Mouse (Mus musculus) myocyte (in vitro differentiated cells): ENCODE data around the gene Fam178b. TPM values are rescaled to one million over a fixed set of nuclear protein-coding genes. Genes with fewer than 3 reads are reported as not detected.

ENCODE experiments used
- H3K27me3 ChIP-seq: one replicate; pipeline ENCODE4 v1.6.1; 2011; ENCODE audit not compliant: control insufficient read depth, insufficient read depth, insufficient read length
- H3K36me3 ChIP-seq: one replicate; pipeline ENCODE4 v1.6.1; 2011; ENCODE audit not compliant: control insufficient read depth, insufficient read depth
- H3K4me2 ChIP-seq: one replicate; pipeline ENCODE4 v1.6.1; 2011; ENCODE audit warnings: low read depth, control low read depth
- H3K4me3 ChIP-seq: one replicate; pipeline ENCODE4 v1.5.1; 2011; ENCODE audit warnings: mild to moderate bottlenecking, control low read depth, moderate library complexity
- H3K79me2 ChIP-seq: one replicate; pipeline ENCODE4 v1.6.1; 2011; ENCODE audit not compliant: control insufficient read depth, insufficient read depth
- H3ac ChIP-seq: one replicate; pipeline ENCODE4 v1.6.1; 2011; ENCODE audit not compliant: control insufficient read depth, insufficient read length
- CEBPB ChIP-seq: IDR thresholded peaks from 2 replicates; pipeline ENCODE4 v1.6.1; 2011; ENCODE audit warnings: mild to moderate bottlenecking, moderate library complexity; ENCODE audit not compliant: poor library complexity, insufficient read depth, severe bottlenecking
- E2F4 ChIP-seq: IDR thresholded peaks from one replicate; pipeline ENCODE4 v1.6.1; 2011; ENCODE audit warnings: mild to moderate bottlenecking, control low read depth, moderate library complexity; ENCODE audit not compliant: insufficient read depth
- MAX ChIP-seq: IDR thresholded peaks from one replicate; pipeline ENCODE4 v1.6.1; 2011; ENCODE audit warnings: low read depth, mild to moderate bottlenecking, control low read depth
- MYOD1 ChIP-seq, 3 experiments: IDR thresholded peaks; one replicate each; pipeline ENCODE4 v1.6.1; 2011; ENCODE audit warnings: control low read depth in 2 of 3, low read depth in 2 of 3, mild to moderate bottlenecking in 2 of 3, moderate library complexity in 1 of 3; ENCODE audit not compliant: insufficient read length in 2 of 3, control insufficient read depth in 1 of 3
- MYOG ChIP-seq, 3 experiments: IDR thresholded peaks; one replicate each; pipeline ENCODE4 v1.6.1; 2011; ENCODE audit warnings: control low read depth in 2 of 3, low read depth in 2 of 3, mild to moderate bottlenecking in 2 of 3; ENCODE audit not compliant: insufficient read length in 2 of 3, control insufficient read depth in 1 of 3, insufficient read depth in 1 of 3
- POLR2A ChIP-seq: IDR thresholded peaks from one replicate; pipeline ENCODE4 v1.6.1; 2011; ENCODE audit warnings: low read depth, mild to moderate bottlenecking, control low read depth, moderate library complexity; ENCODE audit not compliant: insufficient read length
- POLR2AphosphoS2 ChIP-seq: IDR thresholded peaks from one replicate; pipeline ENCODE4 v1.6.1; 2011; ENCODE audit warnings: low read depth, control low read depth; ENCODE audit not compliant: insufficient read length
- REST ChIP-seq: IDR thresholded peaks from one replicate; pipeline ENCODE4 v1.6.1; 2011; ENCODE audit warnings: mild to moderate bottlenecking, control low read depth, moderate library complexity; ENCODE audit not compliant: insufficient read depth, insufficient read length
- SRF ChIP-seq: IDR thresholded peaks from one replicate; pipeline ENCODE4 v1.6.1; 2011; ENCODE audit warnings: low read depth; ENCODE audit not compliant: control insufficient read depth, insufficient read length
- TCF12 ChIP-seq: IDR thresholded peaks from one replicate; pipeline ENCODE4 v1.6.1; 2011; ENCODE audit warnings: mild to moderate bottlenecking, control low read depth; ENCODE audit not compliant: poor library complexity, insufficient read depth, severe bottlenecking
- TCF3 ChIP-seq: IDR thresholded peaks from one replicate; pipeline ENCODE4 v1.6.1; 2011; ENCODE audit warnings: low read depth, control low read depth; ENCODE audit not compliant: insufficient read length
- USF1 ChIP-seq: IDR thresholded peaks from one replicate; pipeline ENCODE4 v1.6.1; 2011; ENCODE audit warnings: low read depth, mild to moderate bottlenecking, control low read depth, moderate library complexity
- polyA plus RNA-seq: library from polyadenylated mRNA; unstranded; fragments of >200 nt; fragmentation: generic; extraction: Trizol; gene quantifications from one replicate; pipeline ENCODE4 v1.2.1, GENCODE M21; 2012; ENCODE audit warnings: missing spikeins

Gene Fam178b
- polyA plus RNA-seq, 1 experiment, result 1.5 TPM

DNA sequence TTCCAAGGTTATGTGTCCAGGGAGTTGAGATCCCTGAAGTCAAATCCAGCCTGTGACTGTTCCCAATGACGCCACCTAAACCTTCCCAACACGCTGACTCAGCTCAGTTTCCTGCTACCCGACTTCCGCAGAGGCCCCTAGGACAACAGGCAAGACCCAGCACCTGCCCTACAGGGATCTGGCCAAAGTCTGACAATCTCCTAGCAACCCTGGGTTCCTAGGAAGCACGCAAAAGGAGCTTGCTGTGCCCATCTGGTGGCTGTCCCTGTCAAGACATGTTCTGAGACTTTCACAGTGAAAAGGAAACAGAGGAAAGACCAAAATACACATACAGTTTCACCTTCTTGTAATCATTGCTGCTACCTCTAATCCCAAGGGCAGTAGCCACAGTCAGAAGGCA is 35.4 kb downstream of the Fam178b start:
- no peak for TF ChIP-seq SRF
- no peak for TF ChIP-seq CEBPB
- no peak for TF ChIP-seq REST
- TF ChIP-seq MYOD1 (IDR thresholded peaks at IDR 0.05; ENCODE audit: control insufficient read depth in 1 of 3, insufficient read length in 2 of 3, low read depth in 2 of 3), result peak in 2 of 3 experiments; percentile 47 to 71
- peak in 1 of 3 experiments; percentile 42 for TF ChIP-seq MYOG (IDR thresholded peaks at IDR 0.05; ENCODE audit: control insufficient read depth in 1 of 3, insufficient read depth in 1 of 3, insufficient read length in 2 of 3, low read depth in 2 of 3)
- TF ChIP-seq POLR2AphosphoS2, result no peak
- TF ChIP-seq TCF3, result no peak
- TF ChIP-seq TCF12, result no peak
- TF ChIP-seq USF1, result no peak
- TF ChIP-seq MAX, result no peak
- Histone ChIP-seq H3K4me2 (no peak overlapping the region), H3K4me3 (no peak overlapping the region), H3K27me3 (no peaks in the 10 kb centered on the region), H3K36me3 (no peaks in the 10 kb centered on the region), H3ac (no peak overlapping the region), H3K79me2 (no peaks in the 10 kb centered on the region)

DNA sequence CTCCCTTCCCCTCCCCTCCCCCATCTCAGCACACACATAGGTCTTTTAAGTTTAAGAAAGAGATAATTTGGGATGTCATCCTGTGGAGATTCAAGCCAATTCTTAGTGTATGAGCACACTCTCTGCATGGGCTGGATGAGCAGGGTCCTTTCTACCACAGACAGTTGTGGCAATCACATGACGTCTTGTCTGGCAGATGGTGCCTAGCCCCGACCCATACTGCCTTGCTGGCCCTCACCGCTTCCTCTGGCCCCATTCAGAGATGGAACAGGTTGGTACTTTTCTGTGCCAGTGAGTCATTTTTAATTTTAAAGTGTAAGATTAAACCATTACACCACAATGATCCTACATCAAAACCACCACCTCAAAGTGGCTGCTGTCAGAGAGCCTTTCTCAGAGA is 36.7 kb downstream of the Fam178b start:
- no peaks in the 10 kb centered on the region for H3K79me2 ChIP-seq
- H3K27me3 ChIP-seq, result no peaks in the 10 kb centered on the region
- H3K4me3 ChIP-seq, result no peak overlapping the region
- no peak overlapping the region for H3ac ChIP-seq
- H3K36me3 ChIP-seq, result no peaks in the 10 kb centered on the region
- H3K4me2 ChIP-seq, result peak overlapping the region; percentile 15
- TF ChIP-seq CEBPB (no peak), TCF3 (no peak), SRF (no peak), REST (no peak), MYOG (IDR thresholded peaks at IDR 0.05; ENCODE audit: control insufficient read depth in 1 of 3, insufficient read depth in 1 of 3, insufficient read length in 2 of 3, low read depth in 2 of 3) (peak in 2 of 3 experiments; percentile 8 to 59), MYOD1 (IDR thresholded peaks at IDR 0.05; ENCODE audit: control insufficient read depth in 1 of 3, insufficient read length in 2 of 3, low read depth in 2 of 3) (peak in 2 of 3 experiments; percentile 51 to 83)

DNA sequence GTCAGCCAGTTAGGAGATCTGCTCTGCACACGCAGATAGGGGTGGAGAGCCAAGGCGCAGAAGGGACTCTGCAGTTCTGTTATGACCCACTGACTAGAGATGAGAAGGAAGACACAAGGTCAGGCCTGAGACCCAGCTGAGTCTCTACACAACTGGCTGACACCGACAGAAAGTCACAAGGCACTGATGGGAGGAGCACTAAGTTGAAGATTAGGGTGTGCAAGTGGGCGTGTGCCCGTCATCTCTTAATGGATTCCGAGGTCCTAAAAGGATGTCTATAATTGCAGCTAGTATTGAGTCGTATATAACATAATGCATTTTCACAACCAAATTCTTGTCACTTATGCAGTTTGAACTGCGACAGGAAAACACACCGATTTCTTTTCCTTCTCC is 38.4 kb downstream of the Fam178b start:
- Histone ChIP-seq H3K27me3 (no peaks in the 10 kb centered on the region), H3K36me3 (no peaks in the 10 kb centered on the region), H3K4me2 (no peak overlapping the region), H3K4me3 (no peak overlapping the region), H3K79me2 (no peaks in the 10 kb centered on the region), H3ac (no peak overlapping the region)
- no peak for TF ChIP-seq USF1
- TF ChIP-seq MYOG (IDR thresholded peaks at IDR 0.05; ENCODE audit: control insufficient read depth in 1 of 3, insufficient read depth in 1 of 3, insufficient read length in 2 of 3, low read depth in 2 of 3), result no peak
- TF ChIP-seq REST, result no peak
- TF ChIP-seq SRF, result no peak
- TF ChIP-seq MAX, result no peak
- TF ChIP-seq CEBPB, result no peak
- TF ChIP-seq TCF12, result no peak
- no peak for TF ChIP-seq MYOD1 (IDR thresholded peaks at IDR 0.05; ENCODE audit: control insufficient read depth in 1 of 3, insufficient read length in 2 of 3, low read depth in 2 of 3)
- TF ChIP-seq E2F4, result no peak
- no peak for TF ChIP-seq POLR2A

GRCm38 (mm10) chr1:36643957-36644614 is 38.9 kb downstream of the Fam178b start:
- H3K79me2 ChIP-seq, result no peaks in the 10 kb centered on the region
- no peaks in the 10 kb centered on the region for H3K27me3 ChIP-seq
- TF ChIP-seq SRF, result no peak
- TF ChIP-seq CEBPB, result no peak
- no peak for TF ChIP-seq MYOG (IDR thresholded peaks at IDR 0.05; ENCODE audit: control insufficient read depth in 1 of 3, insufficient read depth in 1 of 3, insufficient read length in 2 of 3, low read depth in 2 of 3)
- no peak for TF ChIP-seq REST
- no peak for TF ChIP-seq POLR2AphosphoS2
- no peak for TF ChIP-seq TCF3
- no peak for TF ChIP-seq USF1
- TF ChIP-seq E2F4, result no peak
- TF ChIP-seq TCF12, result no peak
- no peak for TF ChIP-seq MYOD1 (IDR thresholded peaks at IDR 0.05; ENCODE audit: control insufficient read depth in 1 of 3, insufficient read length in 2 of 3, low read depth in 2 of 3)
- no peak for TF ChIP-seq MAX
- no peak for TF ChIP-seq POLR2A
- no peak overlapping the region for H3ac ChIP-seq
- no peak overlapping the region for H3K4me2 ChIP-seq
- H3K4me3 ChIP-seq, result no peak overlapping the region
- no peaks in the 10 kb centered on the region for H3K36me3 ChIP-seq

DNA sequence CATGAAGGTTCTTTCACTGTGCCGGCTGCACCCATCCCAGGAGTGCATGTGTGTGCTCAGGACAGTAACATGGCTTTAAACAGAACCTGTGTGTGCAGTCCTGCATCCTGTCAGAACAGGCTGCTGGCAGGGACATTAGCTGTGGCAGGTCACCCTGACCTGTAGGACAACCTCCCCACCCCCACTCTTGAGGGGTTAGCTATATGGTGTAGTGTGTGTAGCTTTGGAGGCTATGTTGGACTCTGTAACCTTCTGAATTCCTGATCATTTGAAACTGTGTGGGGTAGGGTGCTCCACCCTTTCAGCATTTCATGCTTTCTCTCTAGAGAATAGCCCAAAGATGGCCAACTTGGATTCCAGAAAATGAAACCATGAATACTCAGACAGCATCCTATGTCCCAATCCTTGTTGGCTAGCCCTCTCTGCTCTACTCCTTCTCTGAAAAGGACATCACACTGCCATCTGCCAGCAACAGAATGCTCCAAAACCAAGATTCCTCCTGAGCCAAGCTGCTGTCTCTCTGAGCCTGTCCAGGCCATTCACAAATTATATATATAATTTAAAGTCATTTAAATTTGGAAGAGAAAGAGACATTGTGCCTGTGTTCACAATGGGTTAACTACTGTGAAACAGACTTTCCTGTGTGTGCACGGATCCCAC is 47.0 kb downstream of the Fam178b start:
- TF ChIP-seq MYOG (IDR thresholded peaks at IDR 0.05; ENCODE audit: control insufficient read depth in 1 of 3, insufficient read depth in 1 of 3, insufficient read length in 2 of 3, low read depth in 2 of 3) (no peak), POLR2A (no peak), USF1 (no peak), CEBPB (no peak), E2F4 (no peak), TCF12 (no peak), REST (no peak)
- no peak overlapping the region for H3K4me3 ChIP-seq
- H3ac ChIP-seq, result no peak overlapping the region
- H3K79me2 ChIP-seq, result no peaks in the 10 kb centered on the region
- H3K36me3 ChIP-seq, result no peaks in the 10 kb centered on the region
- no peak overlapping the region for H3K4me2 ChIP-seq
- no peaks in the 10 kb centered on the region for H3K27me3 ChIP-seq
